Mouse (Mus musculus) CH12.LX (cell line): ENCODE results near the gene Hnf1a.

Experiments used
- CTCF ChIP-seq, 2 experiments: IDR thresholded peaks in 1 of 2; conservative IDR thresholded peaks in 1 of 2; 2 replicates each; pipeline ENCODE4 v1.5.1; 2011 to 2012; ENCODE audit warnings: low read depth in 2 of 2, low read length in 2 of 2, improper control_type of control experiment in 1 of 2, inconsistent platforms in 1 of 2, mild to moderate bottlenecking in 1 of 2, moderate library complexity in 1 of 2
- MYC ChIP-seq: IDR thresholded peaks from 2 replicates; pipeline ENCODE4 v1.6.1; 2011; ENCODE audit warnings: low read depth, mild to moderate bottlenecking, improper control_type of control experiment, low read length
- NELFE ChIP-seq: IDR thresholded peaks from 2 replicates; pipeline ENCODE4 v1.6.1; 2011; ENCODE audit warnings: low read depth, low read length, improper control_type of control experiment

- TF ChIP-seq MYC (no peak), CTCF (conservative IDR thresholded peaks at IDR 0.05 in 1 of 2, IDR thresholded peaks at IDR 0.05 in 1 of 2; ENCODE audit: low read depth in 2 of 2, low read length in 2 of 2) (no peak), NELFE (no peak)
Measured at GRCm38 (mm10) chr5:114980122-114980748, 9.3 kb upstream of the Hnf1a start.
